Mouse (Mus musculus): ENCODE data around the gene Ggt1.
"Not testable (repeated sequence)": the region's sequence is repeated elsewhere in the genome, so short reads cannot be mapped to it uniquely, and the experiment has no call there.

Ggt1 gene

DNA sequence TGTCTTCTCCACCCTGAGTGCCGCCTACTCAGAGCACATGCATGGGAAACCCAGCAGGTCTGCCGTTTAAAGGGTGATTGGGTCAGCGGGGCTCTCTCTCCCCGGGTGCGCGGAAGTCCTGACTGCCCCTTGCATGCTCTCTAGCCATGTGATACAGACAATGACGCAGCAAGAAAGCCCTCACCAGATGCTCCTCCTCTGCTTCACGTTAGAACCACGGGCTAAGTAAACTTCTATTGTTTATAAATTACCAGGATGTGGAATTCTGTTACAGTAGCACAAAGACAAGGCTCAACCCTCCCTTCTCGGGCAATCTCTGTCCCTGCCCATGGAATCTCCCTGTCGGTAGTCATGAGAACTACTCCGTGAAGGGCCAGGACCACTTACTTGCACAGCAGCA lies 10.2 kb upstream of the Ggt1 start:
- DNase-seq: no peak

GRCm38 (mm10) chr10:75552106-75552505 lies 9.3 kb upstream of the Ggt1 start:
- no peak for DNase-seq

- no peak for DNase-seq
These were observed 8.5 kb upstream of the Ggt1 start for GRCm38 (mm10) chr10:75552701-75553450.

DNA sequence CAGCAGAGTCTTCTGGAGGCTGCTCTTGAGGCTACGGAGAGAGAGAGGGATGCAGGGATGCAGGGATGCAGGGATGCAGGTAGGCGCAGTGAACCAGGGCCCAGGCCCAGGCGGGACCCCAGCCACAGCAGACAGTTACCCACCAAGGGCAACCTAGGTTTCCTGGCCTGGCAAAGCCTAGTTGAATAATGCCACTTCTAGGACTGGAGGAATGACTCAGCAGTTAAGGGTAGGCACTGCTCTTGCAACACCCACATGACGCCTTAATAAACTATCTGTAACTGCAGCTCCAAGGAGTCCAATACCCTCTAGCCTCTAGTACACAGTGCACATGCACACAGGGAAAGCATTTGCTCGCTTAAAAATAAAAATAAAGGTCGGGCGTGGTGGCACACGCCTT lies 7.3 kb upstream of the Ggt1 start:
- DNase-seq: no peak

DNA sequence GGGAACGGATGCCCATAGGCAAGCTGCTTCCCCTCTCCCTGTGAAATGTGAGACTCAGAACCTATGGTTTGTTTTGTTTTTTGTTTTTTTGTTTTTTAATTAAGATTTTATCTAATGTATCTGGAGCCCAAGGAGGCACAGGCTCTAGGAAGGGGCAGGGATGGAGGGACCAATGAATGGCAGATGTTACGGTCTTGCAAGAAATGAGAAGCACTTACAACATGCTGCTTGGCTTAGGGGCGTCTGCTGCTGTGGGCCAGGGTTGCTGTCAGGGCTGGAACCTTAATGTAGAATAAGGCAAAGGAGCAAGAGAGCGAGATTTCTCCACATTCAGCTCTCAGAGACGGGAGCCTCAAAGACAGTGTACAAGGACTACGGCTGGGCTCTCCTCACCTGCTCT lies 5.8 kb upstream of the Ggt1 start:
- DNase-seq: no peak

DNA sequence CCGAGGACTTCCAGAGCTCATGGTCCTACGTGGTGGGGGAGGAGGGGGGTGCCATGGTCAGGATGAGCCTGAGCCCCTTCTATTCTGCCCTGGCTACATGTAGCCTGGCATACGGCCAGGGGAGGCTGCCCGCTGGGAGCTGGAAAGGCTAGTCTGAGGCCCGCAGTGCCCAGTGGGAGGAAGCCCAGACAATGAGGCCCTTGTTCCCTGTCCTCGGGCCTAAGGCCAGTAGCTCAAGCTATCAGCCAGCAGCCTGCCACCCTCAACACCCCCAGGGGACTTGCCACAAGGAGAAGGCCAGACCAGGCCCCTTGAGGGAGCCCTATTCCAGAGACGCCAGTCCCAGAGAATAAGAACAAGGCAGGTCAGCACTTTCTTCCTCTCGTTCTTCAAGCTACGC lies 5.4 kb upstream of the Ggt1 start:
- DNase-seq: peak; percentile 46

GRCm38 (mm10) chr10:75558515-75558914 lies 2.9 kb upstream of the Ggt1 start:
- no peak for DNase-seq

DNA sequence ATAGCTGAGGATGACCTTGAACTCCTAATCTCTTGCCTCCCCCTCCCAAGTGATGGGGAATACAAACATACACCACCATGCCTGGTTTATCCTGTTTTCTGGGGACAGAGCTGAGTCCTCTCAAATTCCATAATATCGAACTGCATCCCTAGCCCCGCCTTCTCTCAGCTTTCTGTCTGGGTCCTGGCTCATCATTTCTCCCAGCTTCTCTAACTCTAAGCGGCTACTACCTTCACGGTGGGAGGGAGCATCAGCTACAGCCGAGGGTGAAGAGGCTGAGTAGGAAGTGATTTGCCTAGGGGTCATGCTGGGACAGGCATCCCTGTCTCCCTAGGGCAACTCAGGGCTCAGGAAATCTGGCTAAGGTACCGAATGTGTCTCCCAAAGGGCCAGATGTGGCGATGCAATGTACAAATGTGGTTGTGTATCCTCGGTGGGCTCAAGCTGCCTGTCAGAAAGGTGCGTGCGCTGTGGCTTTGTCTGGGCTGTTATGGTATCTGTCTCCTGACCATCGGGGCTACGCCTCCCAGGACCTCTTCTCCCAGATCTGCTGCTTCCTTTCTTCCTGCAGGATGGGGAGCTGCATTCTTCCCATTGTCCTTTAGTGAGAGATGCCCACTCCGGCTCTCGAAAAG lies 2.2 kb upstream of the Ggt1 start:
- no peak for DNase-seq

GRCm38 (mm10) chr10:75559676-75560548 lies 1.5 kb upstream of the Ggt1 start, which contains the start of gene Lrrc75b:
Gene Lrrc75b (minus strand): TSS chr10:75560330.
- DNase-seq: peak; percentile 63

- DNase-seq: no peak
These were observed 880 bp upstream of the Ggt1 start for GRCm38 (mm10) chr10:75560549-75560899.

GRCm38 (mm10) chr10:75562596-75562995 lies 1.2 kb downstream of the Ggt1 start:
- no peak for DNase-seq

DNA sequence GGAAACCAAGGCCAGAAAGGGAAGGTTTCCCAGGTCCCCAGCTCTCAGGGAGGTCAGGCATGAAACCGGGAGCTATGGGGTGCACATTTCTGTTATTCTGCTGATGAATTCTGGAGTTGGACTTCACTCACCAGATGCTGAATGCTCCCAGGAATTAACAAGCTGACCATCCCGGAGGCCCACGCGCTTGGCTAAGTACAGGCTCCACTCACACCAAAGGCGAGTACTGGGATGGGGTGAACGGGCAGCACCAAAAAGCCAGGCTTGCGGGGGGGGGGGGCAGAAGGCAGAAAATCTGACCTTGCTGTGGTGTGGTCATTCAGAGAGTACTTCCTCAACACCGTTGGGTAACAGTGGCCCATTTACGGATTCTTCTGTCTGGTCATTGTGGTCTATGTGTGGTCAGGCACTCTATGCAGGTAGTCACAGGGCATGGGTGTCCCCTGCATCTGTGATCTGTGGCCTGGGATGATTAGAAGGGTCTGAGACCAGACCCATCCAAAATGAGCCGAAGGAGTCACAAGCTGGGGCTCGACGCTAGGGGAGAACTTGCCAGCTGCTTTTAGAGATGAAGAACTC lies 3.4 kb downstream of the Ggt1 start:
- DNase-seq: peak; percentile 16

- DNase-seq: no peak
These were observed 4.0 kb downstream of the Ggt1 start for GRCm38 (mm10) chr10:75565436-75565835.

GRCm38 (mm10) chr10:75565906-75566305 lies 4.5 kb downstream of the Ggt1 start:
- peak; percentile 81 for DNase-seq

- DNase-seq: no peak
These were observed 4.9 kb downstream of the Ggt1 start for GRCm38 (mm10) chr10:75566321-75566720.

DNA sequence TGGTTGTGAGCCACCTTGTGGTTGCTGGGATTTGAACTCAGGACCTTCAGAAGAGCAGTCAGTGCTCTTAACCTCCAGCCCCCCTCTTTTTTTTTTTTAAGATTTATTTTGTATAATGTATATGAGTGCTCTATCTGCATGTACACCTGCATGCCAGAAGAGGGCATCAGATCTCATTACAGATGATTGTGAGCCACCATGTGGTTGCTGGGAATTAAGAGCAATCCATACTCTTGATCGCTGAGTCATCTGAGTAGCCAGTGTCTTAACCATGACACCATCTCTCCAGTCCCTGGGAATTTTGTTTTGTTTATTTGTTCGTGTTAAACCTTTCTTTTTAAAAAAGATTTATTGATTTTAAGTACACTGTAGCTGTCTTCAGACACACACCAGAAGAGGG lies 5.4 kb downstream of the Ggt1 start:
- not testable (repeated sequence) for DNase-seq

- DNase-seq: peak; percentile 15
These were observed 6.6 kb downstream of the Ggt1 start for GRCm38 (mm10) chr10:75568029-75568428.

DNA sequence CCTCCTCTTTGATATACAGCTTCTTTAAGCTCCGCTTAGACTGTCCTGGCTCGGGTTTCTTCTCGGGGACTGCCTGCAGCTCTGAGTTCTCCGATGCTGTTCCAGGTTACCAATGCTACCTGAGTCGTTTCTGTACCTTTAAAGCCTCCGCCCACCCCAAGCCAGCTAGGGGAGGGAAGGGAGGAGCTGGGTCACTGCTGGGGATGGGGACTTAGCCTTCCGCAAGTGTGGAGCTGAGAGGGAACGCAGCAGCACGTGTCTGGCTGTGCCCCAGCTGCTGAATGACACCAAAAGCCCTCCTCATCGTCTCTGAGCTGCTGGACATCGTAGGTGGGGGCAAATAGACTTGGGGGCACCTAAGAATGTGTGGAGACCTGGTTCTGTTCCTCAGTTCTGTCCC lies 7.0 kb downstream of the Ggt1 start:
- DNase-seq: peak; percentile 63

GRCm38 (mm10) chr10:75568851-75569250 lies 7.4 kb downstream of the Ggt1 start:
- peak; percentile 47 for DNase-seq

GRCm38 (mm10) chr10:75570981-75571657 lies 9.7 kb downstream of the Ggt1 start:
- DNase-seq: peak; percentile 71

DNA sequence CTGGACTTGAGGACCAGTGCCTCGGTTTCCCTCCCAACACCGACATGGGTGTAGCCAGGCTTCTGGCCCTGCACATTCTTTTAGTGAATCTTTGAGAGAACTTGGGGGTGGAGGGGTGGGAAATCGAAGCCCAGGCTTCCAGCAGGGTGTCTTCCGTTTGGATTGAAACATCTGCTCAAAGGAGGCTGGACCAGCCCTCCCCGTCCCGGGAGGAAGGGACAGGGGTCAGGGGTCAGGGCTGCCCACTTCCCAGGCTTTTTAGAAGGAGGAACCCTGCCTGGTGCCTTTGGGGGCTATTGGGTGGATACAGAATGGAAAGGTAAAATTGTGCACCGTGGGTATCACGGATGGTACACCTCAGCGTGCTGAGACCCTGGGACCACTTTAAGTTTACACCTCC lies 10.5 kb downstream of the Ggt1 start:
- no peak for DNase-seq

DNA sequence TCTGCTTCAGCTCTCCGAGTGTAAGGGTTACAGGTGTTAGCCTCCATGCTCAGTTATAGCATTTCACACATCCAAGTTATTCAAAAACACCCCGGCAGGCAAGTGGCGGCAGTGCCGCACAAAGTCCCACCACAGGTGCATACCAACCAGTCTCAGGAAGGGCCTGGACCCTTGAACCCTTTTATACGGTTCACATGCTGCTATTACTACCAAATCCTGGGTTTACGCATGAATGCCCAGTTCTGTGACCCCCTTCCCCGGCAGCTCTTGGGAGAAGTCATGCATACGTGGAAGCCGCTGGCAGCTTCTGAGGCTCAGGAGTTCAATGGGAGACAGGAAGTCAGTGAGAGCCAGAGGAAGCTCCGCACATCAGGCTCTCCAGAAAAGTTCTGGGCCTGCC lies 11.8 kb downstream of the Ggt1 start:
- DNase-seq: peak; percentile 72

- peak; percentile 51 for DNase-seq
These were observed 12.6 kb downstream of the Ggt1 start for GRCm38 (mm10) chr10:75573965-75574364.
